Mouse (Mus musculus) CD4-positive naive resting alpha-beta T cell, adult 57 days (primary cell): ENCODE data around the gene E330017A01Rik. TPM values are rescaled to one million over a fixed set of nuclear protein-coding genes. Genes with fewer than 3 reads are reported as not detected.

Experiments used
- total RNA-seq: library from RNA; stranded (reverse); gene quantifications from one replicate; pipeline ENCODE4 v1.2.4, GENCODE M21; 2023

Gene E330017A01Rik
- total RNA-seq = not detected

GRCm38 (mm10) chr16:58638689-58639175 is at the start of gene E330017A01Rik:
TSS of gene E330017A01Rik (minus strand) at chr16:58638739.

GRCm38 (mm10) chr16:58669917-58670630 is 31.5 kb upstream of the E330017A01Rik start, which contains the start of gene Cpox:
TSS of gene Cpox (plus strand) at chr16:58670292.

GRCm38 (mm10) chr16:58616878-58617277 is 21.7 kb downstream of the E330017A01Rik start, which contains the start of gene Gm813:
TSS of gene Gm813 (minus strand) at chr16:58616978.

Other genes with a start within 250 kb of the E330017A01Rik start
- gene Dcbld2, start 230.3 kb downstream of the E330017A01Rik start, total RNA-seq = 0.80 TPM
- 41.5 TPM for gene St3gal6, start 114.5 kb downstream of the E330017A01Rik start, total RNA-seq
- not detected for gene Gm813, start 21.8 kb downstream of the E330017A01Rik start, total RNA-seq
- gene Cpox, start 31.6 kb upstream of the E330017A01Rik start, total RNA-seq = 11.1 TPM
- gene Gpr15, start 80.3 kb upstream of the E330017A01Rik start, total RNA-seq = not detected
- gene Cldnd1, start 89.2 kb upstream of the E330017A01Rik start, total RNA-seq = 42.3 TPM
- gene Olfr172, start 124.4 kb upstream of the E330017A01Rik start, total RNA-seq = not detected
- gene Olfr173, start 161.5 kb upstream of the E330017A01Rik start, total RNA-seq = not detected
- not detected for gene Olfr175-ps1, start 188.0 kb upstream of the E330017A01Rik start, total RNA-seq
- gene Olfr177, start 236.0 kb upstream of the E330017A01Rik start, total RNA-seq = not detected